Mouse (Mus musculus): ENCODE results near the gene Atp8a2. TPM values are rescaled to one million over a fixed set of nuclear protein-coding genes. Genes with fewer than 3 reads are reported as not detected.

Atp8a2 gene
- polyA plus RNA-seq, 1 experiment from 2014 or later, result 47.2 TPM

- no peak overlapping the region for H3K9ac ChIP-seq (replicated peaks; ENCODE audit: low read depth, low read length)
- H3K4me3 ChIP-seq (replicated peaks; ENCODE audit: low read length), result no peak overlapping the region
- no peak overlapping the region for H3K27ac ChIP-seq (ENCODE audit: low read length)
- H3K9me3 ChIP-seq (ENCODE audit: control insufficient read depth, low read length), result no peaks in the 10 kb centered on the region
- no peaks in the 10 kb centered on the region; the same call in 1 of the 2 replicates for H3K4me1 ChIP-seq (replicated peaks; ENCODE audit: control insufficient read depth, insufficient read depth, low read length)
- H3K4me2 ChIP-seq (ENCODE audit: low read length), result no peak overlapping the region
- no peaks in the 10 kb centered on the region for H3K27me3 ChIP-seq (replicated peaks; ENCODE audit: control insufficient read depth, insufficient read depth, low read length)
- no peaks in the 10 kb centered on the region for H3K36me3 ChIP-seq (ENCODE audit: control insufficient read depth, insufficient read depth)
- WGBS, result 69% methylated on average over 9 of the region's 9 CpGs
- ATAC-seq, result no peak
These were observed 62.3 kb downstream of the Atp8a2 start for GRCm38 (mm10) chr14:60134720-60135119.

GRCm38 (mm10) chr14:60131196-60131876 is 65.6 kb downstream of the Atp8a2 start:
- H3K4me2 ChIP-seq (ENCODE audit: low read length), result no peak overlapping the region
- H3K27me3 ChIP-seq (replicated peaks; ENCODE audit: control insufficient read depth, insufficient read depth, low read length), result no peaks in the 10 kb centered on the region
- no peak overlapping the region for H3K4me3 ChIP-seq (replicated peaks; ENCODE audit: low read length)
- no peaks in the 10 kb centered on the region for H3K9me3 ChIP-seq (ENCODE audit: control insufficient read depth, low read length)
- 93% methylated on average over 9 of the region's 9 CpGs for WGBS
- H3K4me1 ChIP-seq (replicated peaks; ENCODE audit: control insufficient read depth, insufficient read depth, low read length), result no peaks in the 10 kb centered on the region; the same call in 1 of the 2 replicates
- no peak for ATAC-seq
- no peak overlapping the region for H3K27ac ChIP-seq (ENCODE audit: low read length)
- H3K9ac ChIP-seq (replicated peaks; ENCODE audit: low read depth, low read length), result no peak overlapping the region
- H3K36me3 ChIP-seq (ENCODE audit: control insufficient read depth, insufficient read depth), result no peaks in the 10 kb centered on the region

GRCm38 (mm10) chr14:60129564-60129963 is 67.4 kb downstream of the Atp8a2 start:
- H3K4me3 ChIP-seq (replicated peaks; ENCODE audit: low read length), result no peak overlapping the region
- 83% methylated on average over 5 of the region's 5 CpGs for WGBS
- H3K27me3 ChIP-seq (replicated peaks; ENCODE audit: control insufficient read depth, insufficient read depth, low read length), result no peaks in the 10 kb centered on the region
- H3K9ac ChIP-seq (replicated peaks; ENCODE audit: low read depth, low read length), result no peak overlapping the region
- H3K27ac ChIP-seq (ENCODE audit: low read length), result no peak overlapping the region
- no peaks in the 10 kb centered on the region for H3K9me3 ChIP-seq (ENCODE audit: control insufficient read depth, low read length)
- no peaks in the 10 kb centered on the region for H3K36me3 ChIP-seq (ENCODE audit: control insufficient read depth, insufficient read depth)
- no peak for ATAC-seq
- H3K4me2 ChIP-seq (ENCODE audit: low read length), result no peak overlapping the region
- H3K4me1 ChIP-seq (replicated peaks; ENCODE audit: control insufficient read depth, insufficient read depth, low read length), result no peaks in the 10 kb centered on the region; the same call in 1 of the 2 replicates

- Histone ChIP-seq H3K4me3 (replicated peaks; ENCODE audit: low read length) (no peak overlapping the region), H3K27me3 (replicated peaks; ENCODE audit: control insufficient read depth, insufficient read depth, low read length) (no peaks in the 10 kb centered on the region), H3K9ac (replicated peaks; ENCODE audit: low read depth, low read length) (no peak overlapping the region), H3K36me3 (ENCODE audit: control insufficient read depth, insufficient read depth) (no peaks in the 10 kb centered on the region), H3K4me1 (replicated peaks; ENCODE audit: control insufficient read depth, insufficient read depth, low read length) (peaks cover 5% of the 10 kb centered on the region), H3K27ac (ENCODE audit: low read length) (no peak overlapping the region), H3K4me2 (ENCODE audit: low read length) (no peak overlapping the region), H3K9me3 (ENCODE audit: control insufficient read depth, low read length) (no peaks in the 10 kb centered on the region)
- WGBS, result 83% methylated on average over 9 of the region's 9 CpGs
- ATAC-seq, result no peak
These were observed 71.8 kb downstream of the Atp8a2 start for GRCm38 (mm10) chr14:60125202-60125601.

GRCm38 (mm10) chr14:60121572-60121971 is 75.4 kb downstream of the Atp8a2 start:
- no peaks in the 10 kb centered on the region for H3K9me3 ChIP-seq (ENCODE audit: control insufficient read depth, low read length)
- no peaks in the 10 kb centered on the region for H3K36me3 ChIP-seq (ENCODE audit: control insufficient read depth, insufficient read depth)
- 21% methylated on average over 10 of the region's 10 CpGs for WGBS
- no peaks in the 10 kb centered on the region for H3K27me3 ChIP-seq (replicated peaks; ENCODE audit: control insufficient read depth, insufficient read depth, low read length)
- no peak overlapping the region for H3K27ac ChIP-seq (ENCODE audit: low read length)
- ATAC-seq, result no peak
- no peak overlapping the region for H3K4me3 ChIP-seq (replicated peaks; ENCODE audit: low read length)
- no peak overlapping the region for H3K4me2 ChIP-seq (ENCODE audit: low read length)
- H3K4me1 ChIP-seq (replicated peaks; ENCODE audit: control insufficient read depth, insufficient read depth, low read length), result peaks cover 5% of the 10 kb centered on the region; the same call in 1 of the 2 replicates
- H3K9ac ChIP-seq (replicated peaks; ENCODE audit: low read depth, low read length), result no peak overlapping the region

GRCm38 (mm10) chr14:60117792-60118585 is 79.0 kb downstream of the Atp8a2 start:
- H3K9ac ChIP-seq (replicated peaks; ENCODE audit: low read depth, low read length), result no peak overlapping the region
- no peak overlapping the region for H3K4me2 ChIP-seq (ENCODE audit: low read length)
- H3K27me3 ChIP-seq (replicated peaks; ENCODE audit: control insufficient read depth, insufficient read depth, low read length), result no peaks in the 10 kb centered on the region
- H3K9me3 ChIP-seq (ENCODE audit: control insufficient read depth, low read length), result no peaks in the 10 kb centered on the region
- H3K36me3 ChIP-seq (ENCODE audit: control insufficient read depth, insufficient read depth), result no peaks in the 10 kb centered on the region
- no peak for ATAC-seq
- WGBS, result 86% methylated on average over 9 of the region's 9 CpGs
- no peak overlapping the region for H3K27ac ChIP-seq (ENCODE audit: low read length)
- H3K4me3 ChIP-seq (replicated peaks; ENCODE audit: low read length), result no peak overlapping the region
- H3K4me1 ChIP-seq (replicated peaks; ENCODE audit: control insufficient read depth, insufficient read depth, low read length), result peaks cover 5% of the 10 kb centered on the region; the same call in 1 of the 2 replicates

- ATAC-seq, result peak; percentile 95
- Histone ChIP-seq H3K36me3 (ENCODE audit: control insufficient read depth, insufficient read depth) (no peaks in the 10 kb centered on the region), H3K9me3 (ENCODE audit: control insufficient read depth, low read length) (no peaks in the 10 kb centered on the region), H3K4me1 (replicated peaks; ENCODE audit: control insufficient read depth, insufficient read depth, low read length) (peaks cover 16% of the 10 kb centered on the region), H3K27ac (ENCODE audit: low read length) (no peak overlapping the region), H3K27me3 (replicated peaks; ENCODE audit: control insufficient read depth, insufficient read depth, low read length) (no peaks in the 10 kb centered on the region), H3K4me2 (ENCODE audit: low read length) (peak overlapping the region; percentile 84), H3K9ac (replicated peaks; ENCODE audit: low read depth, low read length) (peak overlapping the region; percentile 73), H3K4me3 (replicated peaks; ENCODE audit: low read length) (peak overlapping the region; percentile 66)
- 16% methylated on average over 20 of the region's 33 CpGs for WGBS
These were observed 109.9 kb downstream of the Atp8a2 start for GRCm38 (mm10) chr14:60086808-60087725.

- Histone ChIP-seq H3K4me3 (replicated peaks; ENCODE audit: low read length) (peak overlapping the region; percentile 66), H3K9ac (replicated peaks; ENCODE audit: low read depth, low read length) (peak overlapping the region; percentile 73), H3K9me3 (ENCODE audit: control insufficient read depth, low read length) (no peaks in the 10 kb centered on the region), H3K4me2 (ENCODE audit: low read length) (peak overlapping the region; percentile 84), H3K27ac (ENCODE audit: low read length) (no peak overlapping the region), H3K4me1 (replicated peaks; ENCODE audit: control insufficient read depth, insufficient read depth, low read length) (peaks cover 16% of the 10 kb centered on the region), H3K36me3 (ENCODE audit: control insufficient read depth, insufficient read depth) (no peaks in the 10 kb centered on the region), H3K27me3 (replicated peaks; ENCODE audit: control insufficient read depth, insufficient read depth, low read length) (no peaks in the 10 kb centered on the region)
- peak; percentile 51 for ATAC-seq
- WGBS, result 1% methylated on average over 21 of the region's 21 CpGs
These were observed 110.6 kb downstream of the Atp8a2 start for GRCm38 (mm10) chr14:60086254-60086807.

Data from forebrain, embryonic 16.5 days (tissue).